Mouse (Mus musculus) cortical plate, adult 2 months (tissue): Measurements from ENCODE around the gene Sox14.

Experiments
- CTCF ChIP-seq: fragments of 200-500 bp; IDR thresholded peaks from 2 replicates; pipeline ENCODE4 v1.5.1; 2011; ENCODE audit warnings: mild to moderate bottlenecking, control low read depth, low read length; ENCODE audit not compliant: insufficient read depth; ENCODE audit errors: extremely low read depth
- POLR2A ChIP-seq: fragments of 200-500 bp; IDR thresholded peaks from 2 replicates; pipeline ENCODE4 v1.6.1; 2011; ENCODE audit warnings: mild to moderate bottlenecking, low read length, control low read depth; ENCODE audit not compliant: insufficient read depth; ENCODE audit errors: extremely low read depth

DNA sequence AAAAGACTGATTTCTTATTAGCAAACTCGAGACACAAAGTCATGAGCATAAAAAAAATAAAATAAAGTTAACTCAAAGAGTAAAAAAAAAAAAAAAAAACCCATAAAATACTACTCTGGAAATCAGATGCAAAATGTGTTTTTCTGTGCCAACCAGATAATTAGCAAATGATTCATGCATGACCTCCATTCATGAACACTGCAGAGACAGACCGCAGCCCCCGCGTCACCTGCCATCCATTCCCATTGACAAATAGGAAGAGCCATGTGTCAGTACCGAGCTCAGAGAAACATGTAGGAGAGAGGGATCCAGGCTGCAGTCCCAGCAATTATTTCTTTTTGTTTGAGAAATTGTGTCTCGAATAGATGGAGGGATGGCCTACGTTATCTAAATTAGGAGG lies 25.6 kb downstream of the Sox14 start:
- TF ChIP-seq CTCF (no peak), POLR2A (no peak)
